Mouse (Mus musculus) cortical plate, adult 2 months (tissue): Measurements from ENCODE around the gene Vill.

Experiments
- CTCF ChIP-seq: fragments of 200-500 bp; IDR thresholded peaks from 2 replicates; pipeline ENCODE4 v1.5.1; 2011; ENCODE audit warnings: mild to moderate bottlenecking, control low read depth, low read length; ENCODE audit not compliant: insufficient read depth; ENCODE audit errors: extremely low read depth
- POLR2A ChIP-seq: fragments of 200-500 bp; IDR thresholded peaks from 2 replicates; pipeline ENCODE4 v1.6.1; 2011; ENCODE audit warnings: mild to moderate bottlenecking, low read length, control low read depth; ENCODE audit not compliant: insufficient read depth; ENCODE audit errors: extremely low read depth

GRCm38 (mm10) chr9:119034069-119034468 is 18.5 kb upstream of the Vill start:
- TF ChIP-seq CTCF = no peak
- TF ChIP-seq POLR2A = no peak
